Mouse (Mus musculus) ES-Bruce4 (cell line): ENCODE data around the gene Olfr1180. TPM values are rescaled to one million over a fixed set of nuclear protein-coding genes. Genes with fewer than 3 reads are reported as not detected.
"Not testable (repeated sequence)": the region's sequence is repeated elsewhere in the genome, so short reads cannot be mapped to it uniquely, and the experiment has no call there.

Source experiments
- H3K27ac ChIP-seq: 2 replicates; pipeline ENCODE4 v1.5.1; 2012; ENCODE audit warnings: low read length, inconsistent platforms; ENCODE audit not compliant: insufficient read depth
- H3K27me3 ChIP-seq: 2 replicates; pipeline ENCODE4 v1.6.1; 2012; ENCODE audit warnings: mild to moderate bottlenecking, low read length, inconsistent platforms; ENCODE audit not compliant: control insufficient read depth, poor library complexity, insufficient read depth, severe bottlenecking
- H3K36me3 ChIP-seq: 2 replicates; pipeline ENCODE4 v1.6.1; 2012; ENCODE audit warnings: inconsistent platforms, mild to moderate bottlenecking, low read length, moderate library complexity; ENCODE audit not compliant: control insufficient read depth, poor library complexity, insufficient read depth, severe bottlenecking
- H3K4me1 ChIP-seq: one replicate; pipeline ENCODE4 v1.8.1; 2011; ENCODE audit warnings: low read length; ENCODE audit not compliant: control insufficient read depth, insufficient read depth
- H3K4me3 ChIP-seq: 2 replicates; pipeline ENCODE4 v1.5.1; 2011; ENCODE audit warnings: low read depth, mild to moderate bottlenecking, low read length
- H3K9ac ChIP-seq: 2 replicates; pipeline ENCODE4 v1.6.1; 2012; ENCODE audit warnings: low read depth, mild to moderate bottlenecking, inconsistent platforms; ENCODE audit not compliant: poor library complexity, severe bottlenecking
- H3K9me3 ChIP-seq: replicated peaks from 2 replicates; pipeline ENCODE4 v1.6.1; 2012; ENCODE audit warnings: mild to moderate bottlenecking, low read length, inconsistent platforms; ENCODE audit not compliant: control insufficient read depth, poor library complexity, insufficient read depth, severe bottlenecking
- CTCF ChIP-seq: IDR thresholded peaks from one replicate; pipeline ENCODE4 v1.8.1; 2011; ENCODE audit warnings: low read depth, low read length
- EP300 ChIP-seq: IDR thresholded peaks from 2 replicates; pipeline ENCODE4 v1.6.1; 2011; ENCODE audit warnings: low read depth, low read length; ENCODE audit not compliant: insufficient read depth
- POLR2A ChIP-seq: IDR thresholded peaks from one replicate; pipeline ENCODE4 v1.8.1; 2011; ENCODE audit warnings: low read length; ENCODE audit not compliant: insufficient read depth
- polyA plus RNA-seq: library from polyadenylated mRNA; stranded (reverse); fragments of >200 nt; gene quantifications from 2 replicates; pipeline ENCODE4 v1.2.4, GENCODE M21; 2011; ENCODE audit warnings: low read depth; ENCODE audit not compliant: missing spikeins, insufficient read depth, insufficient read length

The Olfr1180 gene
- not detected in 2 replicates for polyA plus RNA-seq

GRCm38 (mm10) chr2:88419051-88419450, at the start of gene Olfr1180:
Gene Olfr1180, minus strand, starts transcription at chr2:88419151.
- H3K9ac ChIP-seq = no peak within 1 kb of the TSS
- H3K4me1 ChIP-seq = no peaks in the 10 kb centered on the region
- H3K27ac ChIP-seq = no peak within 1 kb of the TSS
- no peak within 1 kb of the TSS for H3K4me3 ChIP-seq
- H3K36me3 ChIP-seq = no peaks in the 10 kb centered on the region
- no peaks in the 10 kb centered on the region for H3K27me3 ChIP-seq
- H3K9me3 ChIP-seq = no peaks in the 10 kb centered on the region
- no peak for TF ChIP-seq EP300
- TF ChIP-seq CTCF = no peak
- no peak for TF ChIP-seq POLR2A

DNA sequence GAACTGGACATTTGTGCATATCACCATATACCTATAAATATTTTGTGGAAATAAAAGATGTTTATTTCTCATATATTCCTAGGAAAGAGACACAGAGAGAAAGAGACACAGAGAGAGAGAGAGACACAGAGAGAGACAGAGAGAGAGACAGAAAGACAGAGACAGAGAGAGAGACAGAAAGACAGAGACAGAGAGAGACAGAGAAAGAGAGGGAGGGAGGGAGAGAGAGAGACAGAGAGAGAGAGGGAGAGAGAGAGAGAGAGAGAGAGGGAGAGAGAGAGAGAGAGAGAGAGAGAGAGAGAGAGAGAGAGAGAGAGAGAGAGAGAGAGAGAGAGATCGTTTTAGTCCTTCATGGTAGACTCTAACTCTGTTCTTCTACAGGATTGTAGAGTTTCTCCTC, 35.6 kb upstream of the Olfr1180 start, which contains the start of gene Olfr1183:
TSS of gene Olfr1183 (plus strand) at position 301 of the 400 bp plus-strand sequence.
- not testable (repeated sequence) for H3K27me3 ChIP-seq, H3K9me3 ChIP-seq, H3K27ac ChIP-seq, H3K4me3 ChIP-seq, H3K9ac ChIP-seq, H3K4me1 ChIP-seq, H3K36me3 ChIP-seq

DNA sequence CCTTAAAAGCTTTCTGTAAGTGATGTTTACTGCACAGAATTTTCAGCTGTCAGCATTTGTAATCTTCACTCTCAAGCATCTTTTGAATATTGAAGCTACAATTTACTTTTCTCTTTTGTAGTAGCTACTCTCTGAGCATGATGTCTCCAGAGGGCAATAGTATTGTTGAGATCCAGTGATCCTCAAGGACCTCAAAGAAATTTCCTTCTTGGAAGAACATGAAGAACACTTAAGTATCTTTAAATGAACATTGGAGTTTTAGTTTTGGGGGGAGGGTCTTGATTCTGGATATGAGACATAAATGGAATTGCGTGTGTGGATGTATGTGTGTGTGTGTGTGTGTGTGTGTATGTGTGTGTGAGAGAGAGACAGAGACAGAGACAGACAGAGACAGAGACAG, 30.1 kb upstream of the Olfr1180 start, which contains the start of gene Gm13757:
TSS of gene Gm13757 (minus strand) at position 101 of the 400 bp plus-strand sequence.
- no peaks in the 10 kb centered on the region for H3K36me3 ChIP-seq
- no peak within 1 kb of the TSS for H3K27ac ChIP-seq
- H3K4me3 ChIP-seq = no peak within 1 kb of the TSS
- H3K9me3 ChIP-seq = no peaks in the 10 kb centered on the region
- no peaks in the 10 kb centered on the region for H3K27me3 ChIP-seq
- TF ChIP-seq EP300 (no peak), CTCF (no peak), POLR2A (no peak)
- no peaks in the 10 kb centered on the region for H3K4me1 ChIP-seq
- no peak within 1 kb of the TSS for H3K9ac ChIP-seq

GRCm38 (mm10) chr2:88426071-88426470, 7.1 kb upstream of the Olfr1180 start, which contains the start of gene Olfr1181:
Gene Olfr1181, minus strand, starts transcription at chr2:88426171.
- no peak within 1 kb of the TSS for H3K4me3 ChIP-seq
- no peaks in the 10 kb centered on the region for H3K9me3 ChIP-seq
- no peak for TF ChIP-seq CTCF
- TF ChIP-seq EP300 = no peak
- TF ChIP-seq POLR2A = no peak
- no peaks in the 10 kb centered on the region for H3K4me1 ChIP-seq
- no peaks in the 10 kb centered on the region for H3K27me3 ChIP-seq
- no peaks in the 10 kb centered on the region for H3K36me3 ChIP-seq
- H3K9ac ChIP-seq = no peak within 1 kb of the TSS
- H3K27ac ChIP-seq = no peak within 1 kb of the TSS

GRCm38 (mm10) chr2:88406353-88406752, 12.6 kb downstream of the Olfr1180 start, which contains the start of gene Olfr1179:
Gene Olfr1179, minus strand, starts transcription at chr2:88406453.
- Histone ChIP-seq H3K4me1 (no peaks in the 10 kb centered on the region), H3K4me3 (no peak within 1 kb of the TSS), H3K9me3 (no peaks in the 10 kb centered on the region), H3K9ac (no peak within 1 kb of the TSS), H3K27ac (no peak within 1 kb of the TSS), H3K36me3 (no peaks in the 10 kb centered on the region), H3K27me3 (no peaks in the 10 kb centered on the region)
- no peak for TF ChIP-seq POLR2A

GRCm38 (mm10) chr2:88386762-88387161, 32.2 kb downstream of the Olfr1180 start, which contains the start of gene Olfr1178:
Gene Olfr1178, plus strand, starts transcription at chr2:88387062.
- Histone ChIP-seq H3K36me3 (no peaks in the 10 kb centered on the region), H3K27ac (no peak within 1 kb of the TSS), H3K4me3 (no peak within 1 kb of the TSS), H3K9me3 (no peaks in the 10 kb centered on the region), H3K4me1 (no peaks in the 10 kb centered on the region), H3K27me3 (no peaks in the 10 kb centered on the region), H3K9ac (no peak within 1 kb of the TSS)
- TF ChIP-seq POLR2A = no peak
- no peak for TF ChIP-seq EP300
- no peak for TF ChIP-seq CTCF

Other genes with a start within 250 kb of the Olfr1180 start
- not detected in 2 replicates for gene Olfr1168, start 237.3 kb downstream of the Olfr1180 start, polyA plus RNA-seq
- not detected in 2 replicates for gene Olfr1170, start 190.8 kb downstream of the Olfr1180 start, polyA plus RNA-seq
- gene Olfr1173, start 139.3 kb downstream of the Olfr1180 start, polyA plus RNA-seq = 0.10 and 0.24 TPM in 2 replicates
- not detected in 2 replicates for gene Olfr1174-ps, start 104.0 kb downstream of the Olfr1180 start, polyA plus RNA-seq
- gene Olfr1175-ps, start 91.9 kb downstream of the Olfr1180 start, polyA plus RNA-seq = not detected in 2 replicates
- not detected in 2 replicates for gene Olfr1176, start 82.4 kb downstream of the Olfr1180 start, polyA plus RNA-seq
- not detected in 2 replicates for gene Olfr1177-ps, start 72.7 kb downstream of the Olfr1180 start, polyA plus RNA-seq
- gene Olfr1178, start 32.1 kb downstream of the Olfr1180 start, polyA plus RNA-seq = not detected in 2 replicates
- not detected in 2 replicates for gene Olfr1179, start 12.7 kb downstream of the Olfr1180 start, polyA plus RNA-seq
- gene Olfr1181, start 7.0 kb upstream of the Olfr1180 start, polyA plus RNA-seq = not detected in 2 replicates
- gene Gm13757, start 30.0 kb upstream of the Olfr1180 start, polyA plus RNA-seq = not detected in 2 replicates
- gene Olfr1183, start 35.7 kb upstream of the Olfr1180 start, polyA plus RNA-seq = not detected in 2 replicates
- not detected in 2 replicates for gene Olfr1184, start 64.4 kb upstream of the Olfr1180 start, polyA plus RNA-seq
- not detected in 2 replicates for gene Olfr1185-ps1, start 74.2 kb upstream of the Olfr1180 start, polyA plus RNA-seq
- not detected in 2 replicates for gene Olfr1186, start 99.4 kb upstream of the Olfr1180 start, polyA plus RNA-seq
- not detected in 2 replicates for gene Olfr1188, start 137.8 kb upstream of the Olfr1180 start, polyA plus RNA-seq
- gene Olfr1189, start 167.3 kb upstream of the Olfr1180 start, polyA plus RNA-seq = not detected in 2 replicates
- gene Olfr1191-ps1, start 221.4 kb upstream of the Olfr1180 start, polyA plus RNA-seq = not detected in 2 replicates
- 0.12 TPM in 1 of 2 replicates, not detected in the other for gene Olfr1192-ps1, start 229.4 kb upstream of the Olfr1180 start, polyA plus RNA-seq